Comparison of ENCODE assay signal across 10 mouse cellular contexts in genomic region chr5:143049013-143049385, GRCm38 (mm10).
DNase-seq lines count a peak whose midpoint lies in the region; ATAC-seq and TF ChIP-seq lines count a peak whose summit lies in the region.
"Had no signal": no experiment of that assay in that cellular context is flagged by ENCODE, and none has a peak within 500 bp of the region (broad histone marks: within the 10 kb centered on the region; RNA-seq: fewer than 3 reads in every experiment).

No protein-coding gene starts in this region.

- DNase-seq in heart, postnatal 36 days: no peak
- DNase-seq in spleen, adult 2 months (ENCODE audit: low read depth in 1 of 2, low spot score in 2 of 2): no peak
- no peak for DNase-seq in spleen, postnatal 10 days (ENCODE audit: low spot score in 2 of 2)
- no peak for DNase-seq in liver, embryonic 13.5 days
- no peak for DNase-seq in ovary, postnatal 36 days (ENCODE audit: low spot score)
- no peak for DNase-seq in right cerebral cortex, adult 18-20 months
- no peak for DNase-seq in natural killer cell, adult 2 months (ENCODE audit: low spot score in 2 of 2)
- DNase-seq: thymus, postnatal 36 days had no signal

- no peak for TF ChIP-seq POLR2A in spleen, adult 2 months (IDR thresholded peaks at IDR 0.05; ENCODE audit: low read depth, low read length)

- H3K4me1 ChIP-seq in heart, embryonic 12.5 days (replicated peaks): peaks cover 77% of the 10 kb centered on the region
- H3K4me1 ChIP-seq in spleen, adult 2 months (ENCODE audit: control insufficient read depth, insufficient read depth, insufficient read length): peaks cover 19% of the 10 kb centered on the region
- H3K4me1 ChIP-seq in liver, embryonic 13.5 days (replicated peaks): peaks cover 93% of the 10 kb centered on the region

- no peak for ATAC-seq in heart, embryonic 12.5 days (ENCODE audit: insufficient number of reproducible peaks, low FRiP score)
- ATAC-seq in liver, embryonic 13.5 days (ENCODE audit: low read depth): no peak

- WGBS in heart, embryonic 12.5 days: 77% methylated on average over 1 of the region's 1 CpGs
- 59% methylated on average over 1 of the region's 1 CpGs for WGBS in spleen, adult 2 months
- WGBS in liver, embryonic 13.5 days (ENCODE audit: insufficient replicate concordance): 54% methylated on average over 1 of the region's 1 CpGs

- H3K9ac ChIP-seq in heart, embryonic 12.5 days: 0 out of 2 replicates have a peak overlapping the region, but pooled peaks have one; percentile 8
- 0 out of 2 replicates have a peak overlapping the region, but pooled peaks have one; percentile 2 for H3K9ac ChIP-seq in liver, embryonic 13.5 days
- H3K9ac ChIP-seq: neural tube, embryonic 12.5 days had no signal

- TF ChIP-seq CTCF in spleen, adult 2 months (IDR thresholded peaks at IDR 0.05; ENCODE audit: extremely low read depth, insufficient read depth, insufficient read length, insufficient replicate concordance): no peak

- intact Hi-C loops in heart, postnatal 36 days (cut with DNase I): no loop called here

- H3K4me2 ChIP-seq in heart, embryonic 12.5 days: no peak overlapping the region
- H3K4me2 ChIP-seq in liver, embryonic 13.5 days: no peak overlapping the region
- H3K4me2 ChIP-seq: neural tube, embryonic 12.5 days had no signal

- H3K4me3 ChIP-seq in heart, embryonic 12.5 days: no peak overlapping the region
- H3K4me3 ChIP-seq in spleen, adult 2 months (ENCODE audit: extremely low read depth, insufficient read depth, insufficient read length): no peak overlapping the region
- H3K4me3 ChIP-seq in liver, embryonic 13.5 days (replicated peaks): no peak overlapping the region
- H3K4me3 ChIP-seq: neural tube, embryonic 12.5 days had no signal

- peak overlapping the region; percentile 67 for H3K27ac ChIP-seq in heart, embryonic 12.5 days (ENCODE audit: poor library complexity, severe bottlenecking)
- H3K27ac ChIP-seq in spleen, adult 2 months (ENCODE audit: insufficient read depth, low read length): peak overlapping the region; percentile 52
- peak overlapping the region; percentile 96 for H3K27ac ChIP-seq in liver, embryonic 13.5 days

- no peaks in the 10 kb centered on the region for H3K27me3 ChIP-seq in heart, embryonic 12.5 days (replicated peaks)
- H3K27me3 ChIP-seq in spleen, adult 2 months (ENCODE audit: control insufficient read depth, insufficient read depth, low read length): no peaks in the 10 kb centered on the region
- H3K27me3 ChIP-seq in liver, embryonic 13.5 days: no peaks in the 10 kb centered on the region
- H3K27me3 ChIP-seq: neural tube, embryonic 12.5 days had no signal

- H3K36me3 ChIP-seq in heart, embryonic 12.5 days: peaks cover 18% of the 10 kb centered on the region
- peaks cover 1% of the 10 kb centered on the region; the same call in 1 of the 2 replicates for H3K36me3 ChIP-seq in spleen, adult 2 months (ENCODE audit: control insufficient read depth, insufficient read depth, low read length)
- peaks cover 58% of the 10 kb centered on the region for H3K36me3 ChIP-seq in liver, embryonic 13.5 days

- no peaks in the 10 kb centered on the region for H3K9me3 ChIP-seq in heart, embryonic 12.5 days (replicated peaks)
- no peaks in the 10 kb centered on the region for H3K9me3 ChIP-seq in liver, embryonic 13.5 days (replicated peaks)
- H3K9me3 ChIP-seq: neural tube, embryonic 12.5 days had no signal
